Mouse (Mus musculus): ENCODE results near the gene Prkn.
"Not testable (repeated sequence)": the region's sequence is repeated elsewhere in the genome, so short reads cannot be mapped to it uniquely, and the experiment has no call there.

The Prkn gene

DNA sequence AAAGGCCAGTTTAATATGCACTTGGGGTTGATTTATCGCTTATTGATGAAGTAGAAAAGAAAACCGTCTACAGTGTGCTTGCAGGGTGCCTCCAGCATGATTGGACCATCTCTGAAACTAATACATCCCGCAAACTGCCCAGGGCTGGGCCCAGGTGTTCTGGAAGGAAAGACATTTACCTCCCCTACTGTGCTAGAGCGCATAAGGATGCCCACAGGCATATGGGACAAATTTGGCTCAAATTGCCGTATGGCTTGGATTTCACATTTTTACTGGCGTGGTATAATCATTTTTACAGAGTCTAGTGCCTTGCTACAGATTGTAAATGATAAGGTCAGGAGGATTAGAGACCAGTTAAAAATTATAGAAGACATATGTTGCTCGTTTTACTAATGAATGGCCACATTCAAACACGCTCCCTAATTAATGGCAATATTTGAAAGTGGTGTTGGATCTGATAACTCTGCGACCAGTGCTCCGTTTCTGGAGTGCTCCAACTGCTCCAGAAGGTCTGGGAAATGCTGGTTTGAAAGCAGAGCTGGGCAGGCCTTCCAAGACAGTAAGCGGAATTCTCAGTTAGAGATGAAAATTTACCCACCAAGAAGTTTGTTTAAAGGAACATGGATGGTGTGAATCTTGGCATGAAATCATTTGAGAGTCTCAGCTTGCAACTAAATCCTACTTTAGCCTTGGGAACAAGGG, 1150.4 kb downstream of the Prkn start:
- no peak for DNase-seq (ENCODE audit: low read depth)

DNA sequence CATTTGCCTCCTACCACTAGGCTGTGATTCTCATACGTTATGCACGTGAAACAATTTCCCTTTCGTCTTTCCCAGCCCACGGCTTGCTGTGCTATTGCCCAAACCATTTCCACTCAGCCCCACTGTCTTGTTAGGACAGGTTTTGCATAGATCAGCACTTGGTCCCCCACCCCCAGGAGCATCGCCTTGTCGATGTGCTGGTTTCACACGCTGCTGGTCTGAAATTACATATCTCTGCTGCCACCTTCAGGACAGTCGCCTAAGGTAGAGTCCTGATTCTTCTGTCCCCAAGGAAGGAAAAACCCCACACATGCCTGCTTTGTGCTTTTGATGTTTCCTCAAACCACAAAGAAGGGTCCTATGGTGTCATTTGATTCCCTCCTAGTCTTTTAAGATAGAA, 1153.1 kb downstream of the Prkn start:
- peak; percentile 35 for DNase-seq (ENCODE audit: low read depth)

DNA sequence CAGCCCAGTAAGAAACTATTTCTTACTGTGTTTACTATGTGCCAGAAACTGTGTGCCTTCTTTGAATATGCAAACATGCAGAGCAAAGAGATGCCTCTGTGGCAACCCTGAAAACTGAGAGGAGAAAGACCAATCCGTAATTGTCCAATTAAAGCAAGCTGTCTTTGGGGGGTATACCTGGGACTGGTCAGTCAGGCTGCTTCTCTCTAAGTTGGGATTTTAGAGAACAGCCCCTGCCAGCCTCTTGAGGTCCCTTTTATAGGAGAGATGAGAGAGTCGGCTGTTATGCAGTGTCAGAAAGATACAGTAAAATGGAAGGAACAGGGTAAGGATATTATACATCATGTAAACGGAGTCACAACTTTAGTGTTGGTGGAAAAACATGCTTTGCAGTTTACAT, 1154.1 kb downstream of the Prkn start:
- no peak for DNase-seq (ENCODE audit: low read depth)

DNA sequence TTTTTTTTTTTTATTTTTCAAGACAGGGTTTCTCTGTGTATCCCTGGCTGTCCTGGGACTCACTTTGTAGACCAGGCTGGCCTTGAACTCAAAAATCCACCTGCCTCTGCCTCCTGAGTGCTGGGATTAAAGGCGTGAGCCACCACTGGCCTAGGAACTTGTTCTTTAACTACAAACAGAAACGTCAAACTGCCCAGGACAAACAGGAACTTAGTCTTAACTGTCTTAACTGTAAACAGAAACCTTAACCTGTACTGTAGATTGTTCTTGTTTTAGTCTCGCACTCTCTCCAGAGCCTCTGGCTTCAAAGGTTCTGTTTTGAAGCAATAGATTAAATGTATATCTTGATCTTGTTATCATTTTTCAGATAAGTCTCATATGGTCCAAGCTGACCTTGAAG, 1154.6 kb downstream of the Prkn start:
- DNase-seq (ENCODE audit: low read depth) = not testable (repeated sequence)

DNA sequence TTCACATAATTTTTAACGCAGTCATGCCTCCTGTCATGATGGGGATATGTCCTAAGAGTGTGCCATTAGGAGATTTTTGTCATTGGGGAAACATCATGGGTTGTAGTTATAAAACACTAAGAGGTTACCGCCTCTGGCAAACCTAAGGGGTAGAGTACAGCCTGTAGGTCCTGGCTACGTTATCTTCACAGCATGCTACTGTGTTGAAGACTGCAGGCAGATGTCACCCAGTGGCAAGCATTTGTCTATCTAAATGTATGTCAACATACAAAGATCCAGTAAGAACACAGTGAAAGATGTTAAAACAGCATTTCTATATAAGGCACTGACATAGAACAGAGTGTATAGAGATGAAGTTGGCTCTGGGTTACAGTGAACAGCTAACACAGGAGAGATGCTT, 1155.3 kb downstream of the Prkn start:
- no peak for DNase-seq (ENCODE audit: low read depth)

DNA sequence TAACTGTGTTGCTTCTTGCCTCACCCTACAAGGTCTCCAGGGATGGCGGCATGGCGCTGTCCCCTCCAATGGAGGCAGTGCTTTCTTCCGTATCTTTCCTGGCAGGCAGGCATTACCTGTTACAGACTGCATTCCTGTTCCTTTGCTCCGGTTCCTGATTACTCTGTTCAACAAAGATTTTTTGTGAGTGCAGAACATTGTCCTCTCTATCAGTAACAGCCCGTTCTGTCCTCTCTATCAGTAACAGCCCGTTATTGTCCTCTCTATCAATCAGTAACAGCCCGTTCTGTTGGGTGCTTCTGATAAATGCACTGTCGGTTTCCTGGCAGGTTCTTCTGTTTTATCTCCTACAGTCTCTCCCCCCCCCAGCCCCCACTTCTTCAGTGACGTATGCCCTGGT, 1156.1 kb downstream of the Prkn start:
- DNase-seq (ENCODE audit: low read depth) = no peak

DNA sequence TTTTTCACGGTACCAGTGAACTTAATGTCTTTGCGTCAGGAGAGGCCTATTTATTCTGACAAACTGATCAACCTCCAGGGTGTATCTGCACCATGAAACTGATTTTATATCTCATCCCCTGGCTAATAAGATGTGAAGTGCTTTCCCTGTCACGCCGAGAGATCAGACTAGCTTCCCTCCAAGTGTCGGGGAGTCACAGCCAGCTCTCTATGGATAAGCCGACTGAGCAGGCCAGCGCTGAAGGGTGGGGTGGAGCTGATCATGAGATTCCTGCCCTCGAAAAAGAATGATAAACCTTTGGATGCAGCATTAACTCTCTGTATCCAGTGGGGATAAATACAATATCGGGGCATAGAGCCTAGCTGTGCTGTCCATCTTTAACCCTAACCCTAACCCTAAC, 1160.1 kb downstream of the Prkn start:
- DNase-seq (ENCODE audit: low read depth) = no peak

DNA sequence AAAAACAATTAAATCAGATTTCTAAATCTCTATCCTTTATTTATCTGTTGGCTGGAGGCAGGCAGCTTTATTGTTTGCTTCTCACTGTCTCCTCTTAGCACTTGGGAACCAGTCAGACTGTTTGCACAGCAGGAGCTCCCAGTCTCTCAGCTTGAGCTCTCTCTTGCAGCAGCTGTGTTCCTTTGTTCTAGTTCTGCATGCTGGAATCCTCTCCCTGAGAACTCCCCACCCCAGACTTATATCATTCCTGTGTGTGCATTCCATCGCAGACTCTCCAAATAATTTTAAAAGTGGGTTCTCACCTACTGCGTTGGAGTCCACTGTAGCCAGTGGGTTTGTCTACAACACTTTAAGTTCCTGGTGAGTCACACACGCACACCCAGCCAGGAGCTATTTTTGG, 1181.1 kb downstream of the Prkn start:
- DNase-seq (ENCODE audit: low read depth) = no peak

DNA sequence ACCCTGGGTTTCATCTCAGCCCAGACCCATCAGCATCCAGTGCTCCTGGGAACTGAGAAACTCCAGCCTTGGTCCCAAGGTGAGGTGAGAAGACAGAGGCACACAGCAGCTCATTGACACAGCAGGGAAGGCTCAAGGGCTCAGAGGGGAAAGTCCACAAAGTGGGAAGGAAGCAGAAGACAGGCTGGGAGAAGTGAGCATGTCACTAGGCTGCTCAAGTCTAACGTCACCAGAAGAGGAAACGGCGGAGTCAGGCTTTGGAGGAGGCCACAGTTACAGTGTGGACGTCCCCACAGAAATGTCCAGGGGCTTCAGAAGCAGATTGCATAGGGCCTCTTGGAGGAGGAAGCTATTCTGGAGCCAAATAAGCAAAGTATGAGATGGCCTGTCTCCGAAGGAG, 1189.2 kb downstream of the Prkn start:
- no peak for DNase-seq (ENCODE audit: low read depth)

DNA sequence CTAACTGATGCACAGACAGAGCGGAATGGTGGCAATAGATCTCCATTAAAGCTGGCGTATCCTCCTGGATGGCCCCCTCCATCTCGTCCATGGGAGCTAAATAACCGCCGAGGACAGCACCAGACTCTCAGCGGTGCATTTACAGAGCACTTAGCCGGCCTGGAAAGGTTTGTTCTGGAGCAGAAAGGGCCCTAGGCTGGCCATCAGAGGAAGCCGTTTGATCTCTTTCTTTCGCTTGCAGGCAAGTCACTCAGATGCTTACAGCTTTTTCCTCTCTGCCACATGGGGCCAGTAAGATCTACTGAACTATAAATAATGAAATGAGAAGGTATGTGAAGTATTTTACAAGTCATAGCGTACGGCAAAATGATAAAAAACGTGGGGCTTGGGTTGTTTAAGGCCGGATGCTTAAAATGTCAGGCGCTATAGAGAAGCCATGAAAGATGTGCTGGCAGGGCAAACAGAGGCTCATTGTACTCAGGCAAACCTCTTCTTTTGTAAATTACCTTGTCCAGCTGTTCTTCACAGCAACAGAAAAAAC, 1189.8 kb downstream of the Prkn start:
- DNase-seq (ENCODE audit: low read depth) = no peak

DNA sequence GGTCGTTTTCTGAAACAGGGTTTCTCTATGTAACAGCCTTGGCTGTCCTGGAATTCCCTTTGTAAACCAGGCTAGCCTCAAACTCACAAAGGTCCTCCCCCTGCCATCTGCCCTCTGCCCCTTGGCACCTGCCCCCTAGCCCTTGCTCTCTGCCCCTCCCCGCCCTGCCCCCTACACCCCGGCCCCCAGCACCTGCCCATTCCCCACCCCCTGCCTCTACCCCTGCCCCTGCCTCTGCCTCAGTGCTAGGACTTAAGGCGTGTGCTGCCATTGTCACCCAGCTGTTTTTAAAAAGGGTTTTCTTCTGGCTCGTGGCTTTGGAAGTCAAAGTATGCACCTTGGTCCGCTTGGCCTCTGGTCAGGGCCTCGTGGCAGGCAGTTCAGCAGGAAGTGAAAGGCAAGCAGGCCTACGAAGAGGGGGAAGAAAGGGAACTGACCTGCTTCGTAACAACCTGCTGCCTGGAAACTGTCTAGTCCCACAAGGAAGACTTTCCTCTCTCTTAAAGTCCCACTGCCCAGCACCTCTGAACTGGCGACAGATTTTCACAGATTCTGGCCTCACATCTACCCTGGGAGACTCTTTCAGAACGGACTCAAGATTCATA, 1190.5 kb downstream of the Prkn start:
- DNase-seq (ENCODE audit: low read depth) = no peak

DNA sequence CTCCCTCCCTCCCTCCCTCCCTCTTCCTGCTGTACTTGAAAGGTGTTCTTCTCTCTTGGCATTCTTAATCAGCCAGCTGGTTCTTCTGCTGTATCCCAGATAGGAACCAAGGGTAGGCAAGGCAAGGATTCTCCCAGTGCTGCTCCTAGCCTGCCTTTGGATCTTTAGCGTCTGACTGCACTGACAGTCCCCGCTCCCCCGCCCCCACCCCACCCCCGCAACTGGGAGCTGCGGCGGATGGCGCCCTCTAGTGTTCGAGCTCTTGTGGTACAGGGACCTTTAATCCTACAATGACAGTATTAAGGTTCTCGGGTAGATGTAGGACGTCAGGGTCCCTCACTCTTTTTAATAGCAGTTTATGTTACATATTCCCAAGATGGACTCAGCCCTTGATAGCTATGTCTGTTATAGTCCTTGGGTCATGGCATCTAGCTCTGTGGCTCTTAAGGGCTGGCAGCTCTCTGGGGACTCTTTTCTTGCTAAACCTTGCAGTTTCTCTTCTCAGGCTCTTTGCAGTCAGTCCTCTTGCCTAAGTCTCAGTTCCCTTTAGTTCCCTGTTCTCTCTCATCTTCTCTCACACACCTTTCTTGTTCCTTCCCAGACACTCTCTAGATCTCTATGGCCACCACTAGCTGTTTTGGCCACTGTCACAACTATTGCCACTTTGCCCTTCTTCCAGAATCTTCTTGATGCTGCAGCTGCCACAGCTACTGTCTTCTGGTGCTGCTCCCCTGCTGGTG, 1191.2 kb downstream of the Prkn start:
- peak; percentile 38 for DNase-seq (ENCODE audit: low read depth)

DNA sequence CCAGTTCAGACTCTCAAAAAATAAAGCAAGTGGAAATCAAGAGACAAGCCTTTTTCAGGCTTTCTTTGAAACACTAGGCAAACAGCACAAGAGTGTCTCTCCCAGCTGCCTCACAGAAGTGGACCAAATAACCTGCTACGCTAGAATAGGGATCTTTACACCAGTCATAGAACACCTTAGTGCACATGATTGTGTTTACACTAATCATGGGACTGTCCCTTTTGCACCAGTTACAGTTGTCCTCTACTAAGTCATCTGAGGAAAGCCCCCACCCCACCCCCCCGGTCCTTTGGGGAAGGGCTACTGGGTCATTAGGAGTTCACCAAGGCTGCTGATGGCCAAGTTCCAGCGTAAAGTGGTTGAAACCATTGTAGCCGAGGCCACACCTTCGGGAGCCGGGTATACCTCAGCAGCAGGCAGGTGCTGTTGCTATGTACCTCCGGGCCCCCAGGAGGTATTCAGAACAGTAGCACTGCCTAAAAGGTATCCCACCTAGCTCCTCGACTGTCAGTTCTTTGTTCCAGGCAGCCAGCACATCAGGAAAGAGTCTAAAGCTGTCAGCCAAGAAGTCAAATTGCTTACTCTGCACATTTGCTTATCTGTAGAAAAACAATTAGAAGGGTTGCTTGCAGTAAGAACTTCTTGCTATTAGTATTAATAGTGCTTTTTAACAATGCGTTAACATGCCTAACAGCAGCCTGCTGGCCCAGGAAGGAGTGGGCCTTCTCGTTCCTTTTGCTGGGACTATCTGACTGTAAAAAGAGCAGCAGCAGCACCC, 1192.0 kb downstream of the Prkn start:
- no peak for DNase-seq (ENCODE audit: low read depth)

DNA sequence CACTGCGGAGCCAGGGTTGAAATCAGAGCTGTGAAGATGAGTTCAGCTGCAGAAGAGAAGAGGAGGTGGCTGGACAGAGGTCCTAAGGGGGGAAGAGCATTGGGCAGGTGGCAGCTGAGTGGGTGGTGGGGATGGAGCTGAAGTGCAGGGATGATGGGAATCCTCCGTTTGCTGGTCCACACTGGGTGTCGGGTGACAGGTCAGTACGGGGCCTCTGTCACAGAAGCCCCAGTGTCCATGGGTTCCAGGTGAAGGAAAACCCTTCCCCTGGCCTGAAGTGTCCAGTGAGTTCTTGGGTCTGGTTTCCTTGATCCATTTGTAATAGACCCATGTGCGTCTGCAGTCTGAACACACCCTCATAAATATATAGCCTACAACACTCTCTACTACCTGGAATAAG, 1195.2 kb downstream of the Prkn start:
- no peak for DNase-seq (ENCODE audit: low read depth)

DNA sequence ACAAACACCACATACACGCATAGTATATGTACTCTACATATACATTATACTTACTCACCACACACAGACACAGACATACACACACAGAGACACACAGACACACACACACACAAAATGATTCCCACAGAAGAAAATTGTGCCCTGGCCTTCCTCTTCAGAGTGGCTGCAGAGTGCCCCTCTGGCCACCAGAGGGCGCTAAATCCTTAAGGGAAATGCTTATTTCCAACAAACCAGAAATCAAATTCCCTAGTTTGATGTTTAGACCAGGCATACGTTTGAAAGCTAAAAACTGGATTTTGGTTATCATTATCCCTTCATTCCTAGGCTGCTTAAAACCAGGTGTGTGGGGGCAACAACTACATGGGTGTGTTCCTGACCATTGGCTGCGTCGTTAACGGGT, 1196.0 kb downstream of the Prkn start:
- DNase-seq (ENCODE audit: low read depth) = peak; percentile 49

DNA sequence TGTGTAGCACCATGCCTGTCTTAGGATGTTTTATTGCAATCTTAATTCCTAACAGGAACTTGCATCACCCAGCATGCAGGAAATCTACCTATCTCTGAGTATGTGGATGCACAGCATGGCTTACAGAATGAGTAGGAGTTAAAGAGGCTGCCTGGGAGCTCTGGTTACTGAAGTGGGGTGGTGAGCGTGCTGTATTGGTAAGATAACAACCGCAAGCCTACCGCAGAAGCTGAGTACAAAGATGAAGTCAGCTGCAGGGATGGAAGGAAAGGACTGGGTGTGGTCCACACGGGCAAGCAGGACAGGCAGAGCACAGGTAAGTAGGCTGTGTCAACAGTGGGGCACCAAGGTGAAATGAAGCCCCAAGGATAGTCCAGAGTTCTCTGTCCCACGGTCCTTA, 1196.9 kb downstream of the Prkn start:
- DNase-seq (ENCODE audit: low read depth) = peak; percentile 40

DNA sequence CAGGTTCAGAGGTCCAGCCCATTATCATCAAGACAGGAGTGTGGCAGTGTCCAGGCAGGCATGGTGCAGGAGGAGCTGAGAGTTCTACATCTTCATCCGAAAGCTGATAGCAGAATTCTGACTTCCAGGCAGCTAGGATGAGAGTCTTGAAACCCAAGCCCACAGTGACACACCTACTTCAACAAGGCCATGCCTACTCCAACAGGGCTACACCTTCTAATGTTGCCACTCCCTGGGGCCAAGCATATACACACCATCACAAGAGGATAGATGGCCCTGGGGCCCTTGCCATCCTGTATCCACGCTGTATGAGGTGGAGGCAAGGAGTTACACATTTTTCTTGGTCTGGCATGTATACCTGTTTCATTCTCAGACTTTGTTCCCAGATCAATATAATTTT, 1197.4 kb downstream of the Prkn start:
- no peak for DNase-seq (ENCODE audit: low read depth)

DNA sequence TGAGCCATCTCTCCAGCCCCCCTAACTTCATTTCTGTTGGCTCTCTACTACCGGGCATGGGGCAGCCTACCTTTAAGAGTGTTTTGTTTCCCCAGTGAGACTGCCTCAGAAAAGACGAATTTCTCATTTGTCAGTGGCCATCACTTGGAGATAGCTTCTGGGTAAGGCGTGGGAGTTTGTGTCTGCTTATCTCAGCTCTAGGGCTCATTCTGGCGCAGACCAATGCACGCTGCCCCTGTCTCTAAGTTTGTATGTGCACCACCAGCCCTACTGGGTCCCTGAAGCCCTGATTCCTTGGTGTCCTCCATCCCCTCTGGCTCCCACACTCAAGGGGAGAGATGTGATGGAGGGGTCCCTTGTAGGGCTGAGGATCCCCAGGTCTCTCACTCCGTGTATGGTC, 1198.3 kb downstream of the Prkn start:
- no peak for DNase-seq (ENCODE audit: low read depth)

DNA sequence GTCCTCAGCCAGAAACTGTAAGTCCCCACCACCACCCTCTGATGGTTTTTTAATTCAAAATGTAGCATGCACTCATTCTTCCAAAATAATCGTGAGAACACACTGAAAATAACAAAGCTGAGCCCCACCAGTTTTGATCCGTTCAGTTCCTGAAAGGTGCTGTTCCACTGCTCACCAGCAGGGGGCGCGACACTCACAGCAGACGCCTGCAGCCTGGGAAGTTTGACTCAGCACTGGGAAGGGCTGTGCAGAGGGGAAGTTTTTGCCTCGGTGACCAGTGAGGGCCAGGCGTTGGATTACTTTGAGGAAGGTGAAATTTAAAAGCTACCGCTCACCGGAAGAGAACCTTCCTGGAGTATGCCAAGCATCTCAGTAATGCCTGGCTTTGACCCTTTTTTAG, 1199.0 kb downstream of the Prkn start:
- peak; percentile 72 for DNase-seq (ENCODE audit: low read depth)

DNA sequence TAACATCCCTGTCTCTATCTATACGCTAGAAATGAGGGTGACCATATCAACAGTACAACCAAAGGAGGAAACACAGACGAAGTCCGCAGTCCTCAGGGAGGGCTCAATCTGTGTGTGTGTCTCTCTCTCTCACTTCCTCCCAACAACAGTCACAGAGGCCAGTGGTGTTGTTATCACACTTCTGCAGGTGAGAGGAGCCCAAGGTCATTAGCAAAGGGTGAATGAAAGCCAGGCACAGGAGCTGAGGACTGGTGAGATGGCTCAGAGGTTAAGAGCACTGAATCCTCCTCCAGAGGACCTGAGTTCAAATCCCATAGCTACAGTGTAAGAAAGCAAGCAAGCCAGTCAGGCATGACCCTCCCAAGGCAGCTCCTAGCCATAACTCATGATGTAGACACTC, 1199.7 kb downstream of the Prkn start:
- no peak for DNase-seq (ENCODE audit: low read depth)

DNA sequence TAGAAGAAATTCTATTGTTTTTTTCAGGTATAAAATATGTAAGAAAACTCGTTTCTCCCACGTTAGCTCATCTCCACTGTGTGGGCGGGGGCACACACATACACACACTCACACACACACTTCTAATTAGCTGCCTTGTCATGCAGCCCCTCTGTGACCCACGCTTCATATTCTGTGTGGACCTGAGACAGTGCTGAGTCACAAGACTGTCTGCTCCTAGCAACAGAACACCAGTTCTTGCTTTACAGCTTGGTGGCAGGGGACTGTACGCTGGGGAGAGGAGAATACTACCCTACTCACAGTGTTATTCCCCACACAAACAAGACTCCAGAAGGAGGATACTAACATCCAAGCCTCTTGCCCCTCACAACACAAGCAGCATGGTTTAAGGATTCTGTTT, 1200.4 kb downstream of the Prkn start:
- no peak for DNase-seq (ENCODE audit: low read depth)

DNA sequence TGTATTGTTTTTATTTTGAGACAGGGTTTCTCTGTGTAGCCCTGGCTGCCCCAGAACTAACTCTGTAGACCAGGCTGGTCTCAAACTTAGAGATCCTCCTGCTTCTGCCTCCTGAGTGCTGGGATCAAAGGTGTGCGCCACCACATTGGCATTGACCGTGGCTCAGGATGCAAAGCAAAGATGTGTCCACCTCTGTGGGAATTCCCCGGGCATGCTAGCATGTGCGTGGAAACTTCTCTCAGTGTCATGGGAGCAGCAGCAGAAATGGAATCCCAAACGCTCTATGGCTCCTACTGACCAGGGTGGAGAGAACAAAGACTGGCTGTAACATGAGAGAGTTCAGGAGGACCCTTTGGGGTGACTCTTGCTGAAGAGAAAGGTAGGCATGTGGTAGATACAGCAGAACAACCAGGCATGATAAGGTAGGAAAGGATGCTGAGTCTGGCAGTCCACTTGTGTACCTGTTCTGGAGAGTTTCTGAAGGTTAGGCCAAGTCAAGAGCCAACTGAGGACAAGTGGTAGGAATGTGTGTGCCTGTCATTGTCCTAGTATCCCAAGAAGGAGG, 1201.0 kb downstream of the Prkn start:
- DNase-seq (ENCODE audit: low read depth) = no peak

Measured in 416B (cell line).